Mouse (Mus musculus) common myeloid progenitor, adult 5-6 weeks (primary cell): ENCODE data around the gene Fbxo7. TPM values are rescaled to one million over a fixed set of nuclear protein-coding genes. Genes with fewer than 3 reads are reported as not detected.
A peak's percentile ranks its signal among the peaks of the same experiment; 100 is the strongest.
"Not testable (repeated sequence)": the region's sequence is repeated elsewhere in the genome, so short reads cannot be mapped to it uniquely, and the experiment has no call there.

Source experiments
- ATAC-seq: replicated peaks from 2 replicates; pipeline ENCODE4 v1.8.0; 2016; ENCODE audit warnings: low read depth, mild to moderate bottlenecking, moderate TSS enrichment, inconsistent platforms; ENCODE audit not compliant: poor library complexity, severe bottlenecking
- total RNA-seq: library from RNA; stranded (forward); fragments of 200-1000, 187-1606 nt; gene quantifications from 2 replicates; pipeline ENCODE4 v1.2.3, GENCODE M21; 2017

Gene Fbxo7
- 26.0 and 38.1 TPM in 2 replicates for total RNA-seq

GRCm38 (mm10) chr10:86021749-86022473, at the start of gene Fbxo7:
TSS of gene Fbxo7 (plus strand) at chr10:86021972.
- peak; percentile 86 for ATAC-seq

GRCm38 (mm10) chr10:85972915-85973314, 48.9 kb upstream of the Fbxo7 start:
- ATAC-seq: no peak

- peak; percentile 82 for ATAC-seq
Observed at GRCm38 (mm10) chr10:85989412-85990115, 32.2 kb upstream of the Fbxo7 start.

GRCm38 (mm10) chr10:85992412-85992811, 29.4 kb upstream of the Fbxo7 start:
- ATAC-seq: no peak

- no peak for ATAC-seq
Observed at GRCm38 (mm10) chr10:85993836-85994235, 27.9 kb upstream of the Fbxo7 start.

- no peak for ATAC-seq
Observed at GRCm38 (mm10) chr10:85994543-85995104, 27.1 kb upstream of the Fbxo7 start.

GRCm38 (mm10) chr10:86000447-86000846, 21.3 kb upstream of the Fbxo7 start:
- ATAC-seq: peak; percentile 25; the same call in 1 of the 2 replicates

- no peak for ATAC-seq
Observed at GRCm38 (mm10) chr10:86006455-86006854, 15.3 kb upstream of the Fbxo7 start.

- no peak for ATAC-seq
Observed at GRCm38 (mm10) chr10:86009688-86010087, 12.1 kb upstream of the Fbxo7 start.

- ATAC-seq: peak; percentile 66
Observed at GRCm38 (mm10) chr10:86010636-86011035, 11.1 kb upstream of the Fbxo7 start.

GRCm38 (mm10) chr10:86011172-86011571, 10.6 kb upstream of the Fbxo7 start:
- peak; percentile 84 for ATAC-seq

GRCm38 (mm10) chr10:86011781-86012180, 10.0 kb upstream of the Fbxo7 start, which contains the start of gene Bpifc:
TSS of gene Bpifc (minus strand) at chr10:86011895.
- ATAC-seq: no peak

GRCm38 (mm10) chr10:86017781-86018180, 4.0 kb upstream of the Fbxo7 start:
- no peak for ATAC-seq

- ATAC-seq: no peak
Observed at GRCm38 (mm10) chr10:86018813-86019212, 3.0 kb upstream of the Fbxo7 start.

- peak; percentile 10; the same call in 1 of the 2 replicates for ATAC-seq
Observed at GRCm38 (mm10) chr10:86021408-86021748, 394 bp upstream of the Fbxo7 start.

GRCm38 (mm10) chr10:86022474-86022816, 673 bp downstream of the Fbxo7 start:
- peak; percentile 33 for ATAC-seq

- ATAC-seq: no peak
Observed at GRCm38 (mm10) chr10:86023149-86023548, 1.4 kb downstream of the Fbxo7 start.

- ATAC-seq: no peak
Observed at GRCm38 (mm10) chr10:86025906-86026305, 4.1 kb downstream of the Fbxo7 start.

GRCm38 (mm10) chr10:86026354-86026753, 4.6 kb downstream of the Fbxo7 start:
- 0 out of 2 replicates have a peak, but pooled peaks have one; percentile 22 for ATAC-seq

GRCm38 (mm10) chr10:86026807-86027206, 5.0 kb downstream of the Fbxo7 start:
- not testable (repeated sequence) for ATAC-seq

- no peak for ATAC-seq
Observed at GRCm38 (mm10) chr10:86030743-86031142, 9.0 kb downstream of the Fbxo7 start.
